Mouse (Mus musculus) cortical plate, adult 2 months (tissue): ENCODE results near the gene Fgfr2. TPM values are rescaled to one million over a fixed set of nuclear protein-coding genes. Genes with fewer than 3 reads are reported as not detected.

Source experiments
- H3K27ac ChIP-seq: fragments of 200-500 bp; 2 replicates; pipeline ENCODE4 v1.5.1; 2012; ENCODE audit warnings: low read length, control low read depth, inconsistent platforms; ENCODE audit not compliant: insufficient read depth
- H3K4me1 ChIP-seq: fragments of 200-500 bp; 2 replicates; pipeline ENCODE4 v1.6.1; 2011; ENCODE audit warnings: low read length; ENCODE audit not compliant: control insufficient read depth, insufficient read depth
- H3K4me3 ChIP-seq: fragments of 200-500 bp; 2 replicates; pipeline ENCODE4 v1.5.1; 2011; ENCODE audit warnings: mild to moderate bottlenecking, low read length, control low read depth; ENCODE audit not compliant: insufficient read depth
- CTCF ChIP-seq: fragments of 200-500 bp; IDR thresholded peaks from 2 replicates; pipeline ENCODE4 v1.5.1; 2011; ENCODE audit warnings: mild to moderate bottlenecking, control low read depth, low read length; ENCODE audit not compliant: insufficient read depth; ENCODE audit errors: extremely low read depth
- POLR2A ChIP-seq: fragments of 200-500 bp; IDR thresholded peaks from 2 replicates; pipeline ENCODE4 v1.6.1; 2011; ENCODE audit warnings: mild to moderate bottlenecking, low read length, control low read depth; ENCODE audit not compliant: insufficient read depth; ENCODE audit errors: extremely low read depth
- polyA plus RNA-seq: library from polyadenylated mRNA; depleted of rRNA; stranded (reverse); fragments of >200 nt; gene quantifications from 2 replicates; pipeline ENCODE4 v1.2.3, GENCODE M21; 2012

The Fgfr2 gene
- polyA plus RNA-seq, 1 experiment: 50.4 TPM

- no peak overlapping the region for H3K4me3 ChIP-seq
- TF ChIP-seq CTCF: no peak
- TF ChIP-seq POLR2A: no peak
- no peaks in the 10 kb centered on the region; the same call in none of the 2 replicates for H3K4me1 ChIP-seq
- no peak overlapping the region for H3K27ac ChIP-seq
These were observed 2427.3 kb downstream of the Fgfr2 start for GRCm38 (mm10) chr7:130695669-130696338.

GRCm38 (mm10) chr7:130693800-130694193, 2429.4 kb downstream of the Fgfr2 start:
- no peaks in the 10 kb centered on the region; the same call in none of the 2 replicates for H3K4me1 ChIP-seq
- TF ChIP-seq CTCF (no peak), POLR2A (no peak)

GRCm38 (mm10) chr7:130692943-130693799, 2430.0 kb downstream of the Fgfr2 start:
- H3K4me1 ChIP-seq: no peaks in the 10 kb centered on the region; the same call in none of the 2 replicates
- TF ChIP-seq CTCF (no peak), POLR2A (peak; percentile 48; the same call in 1 of the 2 replicates)
- peak overlapping the region; percentile 58 for H3K4me3 ChIP-seq
- H3K27ac ChIP-seq: peak overlapping the region; percentile 91

More at GRCm38 (mm10) chr7:130693800-130694193, 2429.4 kb downstream of the Fgfr2 start:
- no peak overlapping the region for H3K27ac ChIP-seq
- H3K4me3 ChIP-seq: peak overlapping the region; percentile 58

GRCm38 (mm10) chr7:130692392-130692942, 2430.7 kb downstream of the Fgfr2 start:
- peak; percentile 30 for TF ChIP-seq CTCF
- TF ChIP-seq POLR2A: peak; percentile 74
- peak overlapping the region; percentile 58 for H3K4me3 ChIP-seq

GRCm38 (mm10) chr7:130691931-130692330, 2431.2 kb downstream of the Fgfr2 start:
- TF ChIP-seq CTCF (no peak), POLR2A (no peak)
- Histone ChIP-seq H3K4me3 (peak overlapping the region; percentile 58; the same call in 1 of the 2 replicates), H3K4me1 (no peaks in the 10 kb centered on the region; the same call in none of the 2 replicates), H3K27ac (no peak overlapping the region)

More at GRCm38 (mm10) chr7:130692392-130692942, 2430.7 kb downstream of the Fgfr2 start:
- no peaks in the 10 kb centered on the region; the same call in none of the 2 replicates for H3K4me1 ChIP-seq
- H3K27ac ChIP-seq: peak overlapping the region; percentile 91

GRCm38 (mm10) chr7:130690869-130691268, 2432.3 kb downstream of the Fgfr2 start:
- TF ChIP-seq CTCF (no peak), POLR2A (no peak)
- Histone ChIP-seq H3K4me3 (no peak overlapping the region), H3K27ac (no peak overlapping the region), H3K4me1 (no peaks in the 10 kb centered on the region; the same call in none of the 2 replicates)

- Histone ChIP-seq H3K27ac (no peak overlapping the region), H3K4me3 (no peak overlapping the region), H3K4me1 (no peaks in the 10 kb centered on the region)
- TF ChIP-seq POLR2A (no peak), CTCF (no peak)
These were observed 2434.5 kb downstream of the Fgfr2 start for GRCm38 (mm10) chr7:130688601-130689000.

GRCm38 (mm10) chr7:130681798-130682197, 2441.4 kb downstream of the Fgfr2 start:
- no peak for TF ChIP-seq CTCF
- no peak for TF ChIP-seq POLR2A
- Histone ChIP-seq H3K4me1 (no peaks in the 10 kb centered on the region), H3K4me3 (no peak overlapping the region), H3K27ac (no peak overlapping the region)

- H3K4me1 ChIP-seq: no peaks in the 10 kb centered on the region
- TF ChIP-seq POLR2A (no peak), CTCF (no peak)
- H3K4me3 ChIP-seq: no peak overlapping the region
- no peak overlapping the region for H3K27ac ChIP-seq
These were observed 2444.7 kb downstream of the Fgfr2 start for GRCm38 (mm10) chr7:130678414-130678813.
